Mouse (Mus musculus): ENCODE data around the gene Atox1.

GRCm38 (mm10) chr11:55468012-55468411, 7.0 kb upstream of the Atox1 start:
- no peak for TF ChIP-seq CTCF (conservative IDR thresholded peaks at IDR 0.05; ENCODE audit: insufficient read depth, insufficient read length, low read depth, low read length)
- TF ChIP-seq POLR2A (IDR thresholded peaks at IDR 0.05; ENCODE audit: low read depth, low read length): no peak
